Mouse (Mus musculus) E14TG2a.4 (cell line): ENCODE results near the gene Galnt5.

ENCODE experiments used
- H3K27me3 ChIP-seq: 2 replicates; pipeline ENCODE4 v1.6.1; 2014; ENCODE audit warnings: low read length, control low read depth; ENCODE audit not compliant: insufficient read depth
- H3K36me3 ChIP-seq: 2 replicates; pipeline ENCODE4 v1.6.1; 2014; ENCODE audit warnings: low read length, control low read depth; ENCODE audit not compliant: insufficient read depth
- H3K4me1 ChIP-seq: replicated peaks from 2 replicates; pipeline ENCODE4 v1.6.1; 2014; ENCODE audit warnings: low read depth, low read length, control low read depth
- H3K4me3 ChIP-seq: replicated peaks from 2 replicates; pipeline ENCODE4 v1.5.1; 2014; ENCODE audit warnings: mild to moderate bottlenecking, low read length
- H3K9me3 ChIP-seq: 2 replicates; pipeline ENCODE4 v1.6.1; 2014; ENCODE audit warnings: low read length, control low read depth
- CTCF ChIP-seq: conservative IDR thresholded peaks from 2 replicates; pipeline ENCODE4 v1.5.1; 2014; ENCODE audit warnings: low read length
- NANOG ChIP-seq: IDR thresholded peaks from 2 replicates; pipeline ENCODE4 v1.6.1; 2014; ENCODE audit warnings: borderline replicate concordance, low read length, mixed read lengths
- POU5F1 ChIP-seq: IDR thresholded peaks from 2 replicates; pipeline ENCODE4 v1.6.1; 2014; ENCODE audit warnings: low read length, borderline replicate concordance

Galnt5 gene

DNA sequence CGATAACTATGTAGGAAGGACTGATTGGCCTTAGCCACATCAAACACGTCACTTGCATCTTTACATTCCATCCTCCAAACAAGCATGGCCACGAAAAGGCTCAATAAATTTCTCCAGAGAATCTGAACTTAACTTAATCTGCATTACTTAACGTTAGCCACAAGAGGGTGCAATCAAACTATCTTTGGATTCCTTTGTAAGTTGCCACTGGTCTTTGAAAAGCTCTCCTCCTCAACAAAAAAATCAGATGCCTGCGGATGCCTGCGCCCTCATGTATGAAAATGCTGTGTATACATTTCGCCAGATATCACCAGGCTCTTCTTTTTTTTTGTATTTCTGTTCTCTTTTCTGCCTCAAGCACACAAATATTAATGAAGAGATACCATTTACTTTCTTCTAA, 31.7 kb downstream of the Galnt5 start:
- no peaks in the 10 kb centered on the region for H3K36me3 ChIP-seq
- no peaks in the 10 kb centered on the region for H3K27me3 ChIP-seq
- H3K4me1 ChIP-seq, result no peaks in the 10 kb centered on the region
- no peak overlapping the region for H3K4me3 ChIP-seq
- TF ChIP-seq CTCF (peak; percentile 42), NANOG (no peak), POU5F1 (no peak)
- H3K9me3 ChIP-seq, result no peaks in the 10 kb centered on the region

DNA sequence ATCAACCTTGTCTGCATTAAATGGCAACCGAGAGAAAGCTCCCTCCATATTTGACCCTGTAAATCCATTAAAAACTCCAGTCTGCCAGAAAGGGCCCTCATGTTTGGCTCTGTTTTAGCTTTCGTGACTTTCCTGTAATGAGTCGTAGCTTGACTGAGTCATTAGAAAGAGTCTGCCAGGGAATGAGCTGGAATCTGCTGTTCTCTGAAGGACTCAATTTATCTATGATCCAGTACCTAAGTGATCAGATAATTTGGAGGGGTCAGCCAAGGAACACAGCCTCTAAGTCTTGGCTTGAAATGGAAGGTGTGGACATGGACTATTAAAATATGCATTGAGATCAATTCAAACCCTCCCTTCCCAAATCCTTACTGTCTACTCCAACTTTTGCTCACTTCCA, 33.7 kb downstream of the Galnt5 start:
- no peaks in the 10 kb centered on the region for H3K9me3 ChIP-seq
- TF ChIP-seq NANOG (no peak), CTCF (no peak), POU5F1 (no peak)
- H3K4me3 ChIP-seq, result no peak overlapping the region
- no peaks in the 10 kb centered on the region for H3K36me3 ChIP-seq
- H3K27me3 ChIP-seq, result no peaks in the 10 kb centered on the region
- no peaks in the 10 kb centered on the region for H3K4me1 ChIP-seq

DNA sequence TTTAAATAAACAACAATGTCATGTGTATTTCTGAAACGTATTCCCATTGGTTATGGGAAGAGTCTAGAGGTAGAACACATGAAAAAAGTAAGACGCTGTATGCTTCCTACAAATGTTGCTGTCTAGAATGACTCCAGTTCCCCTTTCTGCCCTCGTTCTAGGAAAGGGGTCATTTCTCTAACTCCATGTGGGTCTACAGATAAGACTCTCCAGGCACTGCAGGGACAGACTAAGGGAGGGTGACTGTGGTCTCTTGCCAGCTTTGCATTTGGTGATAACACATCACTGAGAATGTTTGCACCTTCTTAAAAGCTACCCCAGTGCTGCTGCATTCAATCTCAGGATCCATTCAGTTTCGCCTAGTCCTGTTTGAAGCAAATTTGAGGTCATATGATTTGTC, 38.0 kb downstream of the Galnt5 start:
- H3K9me3 ChIP-seq, result no peaks in the 10 kb centered on the region
- H3K4me1 ChIP-seq, result no peaks in the 10 kb centered on the region
- no peaks in the 10 kb centered on the region for H3K27me3 ChIP-seq
- no peaks in the 10 kb centered on the region for H3K36me3 ChIP-seq
- TF ChIP-seq CTCF (no peak), POU5F1 (no peak), NANOG (no peak)
- no peak overlapping the region for H3K4me3 ChIP-seq

DNA sequence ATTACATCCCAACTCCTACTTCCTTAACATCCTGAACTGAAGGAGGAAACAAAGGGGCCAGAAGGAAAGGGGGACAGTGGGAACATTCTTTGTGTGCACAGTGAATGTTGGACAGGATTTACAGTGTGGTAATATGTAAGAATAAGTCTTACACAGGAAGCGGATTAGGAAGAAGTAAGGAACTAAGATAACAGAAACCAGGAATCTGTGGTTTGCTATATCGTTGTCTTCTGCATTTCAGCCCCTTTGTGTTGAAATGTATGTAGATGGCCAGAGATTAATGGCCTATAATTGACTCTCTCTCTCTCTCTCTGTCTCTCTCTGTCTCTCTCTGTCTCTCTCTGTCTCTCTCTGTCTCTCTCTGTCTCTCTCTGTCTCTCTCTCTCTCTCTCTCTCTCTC, 39.2 kb downstream of the Galnt5 start:
- H3K36me3 ChIP-seq, result no peaks in the 10 kb centered on the region
- no peak overlapping the region for H3K4me3 ChIP-seq
- H3K4me1 ChIP-seq, result no peaks in the 10 kb centered on the region
- no peaks in the 10 kb centered on the region for H3K27me3 ChIP-seq
- H3K9me3 ChIP-seq, result no peaks in the 10 kb centered on the region
- no peak for TF ChIP-seq POU5F1
- TF ChIP-seq CTCF, result no peak
- no peak for TF ChIP-seq NANOG

DNA sequence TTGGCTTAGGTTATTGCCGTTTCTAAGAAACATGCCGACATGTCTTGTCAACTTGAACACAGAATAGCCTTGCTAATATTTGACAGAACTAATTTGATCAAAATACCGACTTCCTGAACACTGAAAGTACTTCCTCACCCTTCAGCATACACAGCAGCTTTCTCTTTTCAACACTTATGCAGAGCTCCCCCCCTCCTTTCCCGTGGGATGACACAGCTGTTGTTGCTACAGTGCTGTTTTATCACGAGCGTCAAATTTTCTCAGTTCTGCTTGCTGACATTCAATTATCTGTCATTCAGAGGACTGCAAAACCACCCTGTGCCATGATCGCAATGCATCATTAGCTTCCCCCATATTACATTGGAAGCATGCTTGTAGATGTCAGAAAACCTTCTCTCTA, 44.2 kb downstream of the Galnt5 start:
- Histone ChIP-seq H3K4me3 (no peak overlapping the region), H3K9me3 (no peaks in the 10 kb centered on the region), H3K27me3 (no peaks in the 10 kb centered on the region), H3K4me1 (no peaks in the 10 kb centered on the region), H3K36me3 (no peaks in the 10 kb centered on the region)
- TF ChIP-seq POU5F1 (no peak), CTCF (no peak), NANOG (no peak)

DNA sequence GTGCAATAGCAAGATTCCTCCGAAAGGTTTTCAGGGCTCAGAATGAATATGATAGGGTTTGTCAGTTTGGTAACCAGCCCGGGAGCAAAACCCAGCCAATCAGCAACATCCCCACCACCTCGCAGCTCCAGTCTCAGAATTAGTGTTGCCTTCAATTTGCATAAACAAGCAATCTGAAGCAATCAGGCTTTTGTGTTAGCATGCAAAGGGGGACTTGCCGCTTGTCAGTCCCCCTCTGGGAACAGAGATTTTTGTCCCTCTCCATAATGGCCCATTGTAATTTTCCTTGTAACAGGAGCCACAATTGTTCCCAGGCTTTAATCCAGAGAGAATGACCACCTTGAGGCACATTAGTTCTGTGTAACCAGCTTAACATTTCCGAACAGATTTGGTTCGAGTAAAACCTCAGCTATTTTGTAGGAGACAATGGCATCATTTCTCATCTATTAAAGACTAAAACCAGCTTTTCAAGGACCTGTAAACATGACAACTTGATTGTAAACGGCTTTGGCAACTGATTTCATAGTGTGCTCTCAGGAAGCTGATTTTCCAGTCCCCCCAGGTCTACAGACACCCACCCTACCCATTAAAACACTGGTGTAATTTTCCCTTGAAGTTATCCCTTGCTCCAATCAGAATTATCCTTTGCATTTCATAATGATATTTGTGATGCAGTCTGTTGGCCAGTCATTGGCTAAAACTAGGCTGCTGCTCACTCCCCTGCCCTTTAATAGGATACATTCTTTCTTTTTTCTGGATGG, 55.3 kb downstream of the Galnt5 start, which contains the start of gene Ermn:
Ermn (minus strand) TSS at position 44 of the 761 bp plus-strand sequence.
- no peaks in the 10 kb centered on the region for H3K27me3 ChIP-seq
- no peaks in the 10 kb centered on the region for H3K4me1 ChIP-seq
- H3K9me3 ChIP-seq, result no peaks in the 10 kb centered on the region
- H3K36me3 ChIP-seq, result no peaks in the 10 kb centered on the region
- H3K4me3 ChIP-seq, result no peak within 1 kb of the TSS
- no peak for TF ChIP-seq POU5F1
- TF ChIP-seq NANOG, result no peak

DNA sequence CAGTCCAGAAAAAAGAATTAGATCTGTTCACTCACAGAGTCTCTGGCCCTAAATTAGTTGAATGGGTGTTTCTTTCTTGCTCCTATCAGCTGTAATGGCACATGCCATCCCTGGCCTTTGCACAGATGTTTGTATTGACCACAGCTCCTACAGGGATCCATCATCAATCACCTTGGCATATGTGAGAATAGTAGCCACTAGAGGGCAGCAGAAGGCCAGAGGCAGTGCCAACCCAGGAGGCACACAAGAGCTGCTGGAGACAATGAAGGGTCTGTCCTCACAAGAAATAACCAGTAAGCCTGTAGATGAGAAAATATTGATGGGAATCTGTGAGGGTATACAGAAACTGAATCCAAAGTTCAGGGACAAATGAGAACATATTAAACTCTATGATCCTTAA, 57.7 kb downstream of the Galnt5 start:
- H3K27me3 ChIP-seq, result no peaks in the 10 kb centered on the region
- no peak for TF ChIP-seq NANOG
- TF ChIP-seq POU5F1, result no peak
- peak; percentile 47 for TF ChIP-seq CTCF

DNA sequence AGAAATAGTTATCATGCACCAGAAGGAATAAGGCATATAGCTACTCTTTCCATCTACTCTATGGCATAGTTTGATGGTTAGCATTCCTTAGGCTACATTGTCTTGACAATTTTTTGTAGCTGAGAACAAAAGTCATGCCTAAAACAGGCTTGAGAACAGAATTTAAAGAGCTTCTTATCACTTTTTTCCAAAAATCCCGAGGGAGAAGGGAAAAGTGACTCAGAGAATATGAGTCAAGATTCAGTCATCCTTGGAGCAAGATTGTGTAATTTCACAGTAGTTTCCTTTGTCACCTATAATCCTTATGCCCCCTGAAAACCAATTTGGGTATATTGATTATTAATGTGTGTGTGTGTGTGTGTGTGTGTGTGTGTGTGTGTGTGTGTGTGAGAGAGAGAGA, 82.2 kb downstream of the Galnt5 start:
- Histone ChIP-seq H3K4me3 (no peak overlapping the region), H3K36me3 (no peaks in the 10 kb centered on the region), H3K27me3 (no peaks in the 10 kb centered on the region), H3K4me1 (no peaks in the 10 kb centered on the region), H3K9me3 (no peaks in the 10 kb centered on the region)
- TF ChIP-seq POU5F1 (no peak), CTCF (no peak), NANOG (no peak)

More for the DNA sequence above, 57.7 kb downstream of the Galnt5 start:
- Histone ChIP-seq H3K36me3 (no peaks in the 10 kb centered on the region), H3K4me3 (no peak overlapping the region), H3K4me1 (no peaks in the 10 kb centered on the region), H3K9me3 (no peaks in the 10 kb centered on the region)

DNA sequence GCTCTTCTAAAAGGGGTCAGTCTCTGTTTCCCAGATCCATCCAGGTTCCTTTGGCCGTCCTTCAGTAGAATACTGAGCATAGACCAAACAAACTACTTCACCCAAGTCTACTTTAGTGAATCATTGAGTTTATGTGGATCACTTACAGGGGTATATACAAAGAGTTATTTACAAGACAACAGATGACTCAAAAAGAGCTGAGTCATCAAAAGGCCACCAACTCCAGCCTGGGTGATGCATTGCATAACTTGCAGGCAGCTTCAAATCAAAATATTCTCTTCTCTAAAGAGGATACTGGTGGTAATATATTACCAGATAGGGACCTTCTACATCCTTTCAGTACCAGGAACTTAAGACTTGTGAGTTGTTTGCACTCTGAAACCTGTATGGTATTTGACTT, 88.7 kb downstream of the Galnt5 start:
- no peaks in the 10 kb centered on the region for H3K9me3 ChIP-seq
- no peak overlapping the region for H3K4me3 ChIP-seq
- no peaks in the 10 kb centered on the region for H3K36me3 ChIP-seq
- no peaks in the 10 kb centered on the region for H3K27me3 ChIP-seq
- no peaks in the 10 kb centered on the region for H3K4me1 ChIP-seq
- TF ChIP-seq NANOG, result no peak
- no peak for TF ChIP-seq POU5F1
- no peak for TF ChIP-seq CTCF
